Mouse (Mus musculus): ENCODE measurements around the gene Zfyve21. TPM values are rescaled to one million over a fixed set of nuclear protein-coding genes. Genes with fewer than 3 reads are reported as not detected.

Zfyve21 gene
- polyA plus RNA-seq, 1 experiment from 2014 or later: 71.5 TPM

GRCm38 (mm10) chr12:111864206-111864824 is 50.3 kb downstream of the Zfyve21 start:
- no peaks in the 10 kb centered on the region for H3K36me3 ChIP-seq
- no peak overlapping the region for H3K27ac ChIP-seq
- no peaks in the 10 kb centered on the region for H3K4me1 ChIP-seq (replicated peaks)
- no peak overlapping the region for H3K4me3 ChIP-seq
- 94% methylated on average over 4 of the region's 4 CpGs for WGBS
- DNase-seq (ENCODE audit: low spot score): no peak
- no peaks in the 10 kb centered on the region for H3K9me3 ChIP-seq
- no peaks in the 10 kb centered on the region for H3K27me3 ChIP-seq (ENCODE audit: insufficient read depth, poor library complexity, severe bottlenecking)

GRCm38 (mm10) chr12:111869806-111870205 is 55.8 kb downstream of the Zfyve21 start:
- H3K27me3 ChIP-seq (ENCODE audit: insufficient read depth, poor library complexity, severe bottlenecking): no peaks in the 10 kb centered on the region
- H3K27ac ChIP-seq: no peak overlapping the region
- H3K4me3 ChIP-seq: no peak overlapping the region
- WGBS: 93% methylated on average over 1 of the region's 1 CpGs
- no peaks in the 10 kb centered on the region for H3K4me1 ChIP-seq (replicated peaks)
- no peak for DNase-seq (ENCODE audit: low spot score)
- no peaks in the 10 kb centered on the region for H3K9me3 ChIP-seq
- no peaks in the 10 kb centered on the region for H3K36me3 ChIP-seq

- Histone ChIP-seq H3K36me3 (no peaks in the 10 kb centered on the region), H3K4me3 (no peak overlapping the region), H3K9me3 (no peaks in the 10 kb centered on the region), H3K27ac (no peak overlapping the region), H3K4me1 (replicated peaks) (no peaks in the 10 kb centered on the region), H3K27me3 (ENCODE audit: insufficient read depth, poor library complexity, severe bottlenecking) (no peaks in the 10 kb centered on the region)
- no peak for DNase-seq (ENCODE audit: low spot score)
- 88% methylated on average over 7 of the region's 7 CpGs for WGBS
Measured at GRCm38 (mm10) chr12:111870811-111871210, 56.8 kb downstream of the Zfyve21 start.

- Histone ChIP-seq H3K27me3 (ENCODE audit: insufficient read depth, poor library complexity, severe bottlenecking) (no peaks in the 10 kb centered on the region), H3K9me3 (no peaks in the 10 kb centered on the region)
- 90% methylated on average over 5 of the region's 5 CpGs for WGBS
Measured at GRCm38 (mm10) chr12:111872079-111872478, 58.1 kb downstream of the Zfyve21 start.

GRCm38 (mm10) chr12:111874601-111875140 is 60.7 kb downstream of the Zfyve21 start:
- no peaks in the 10 kb centered on the region for H3K27me3 ChIP-seq (ENCODE audit: insufficient read depth, poor library complexity, severe bottlenecking)
- no peak overlapping the region for H3K27ac ChIP-seq
- WGBS: 73% methylated on average over 1 of the region's 1 CpGs

More at GRCm38 (mm10) chr12:111872079-111872478, 58.1 kb downstream of the Zfyve21 start:
- H3K27ac ChIP-seq: no peak overlapping the region
- no peak overlapping the region for H3K4me3 ChIP-seq
- DNase-seq (ENCODE audit: low spot score): no peak
- no peaks in the 10 kb centered on the region for H3K4me1 ChIP-seq (replicated peaks)
- H3K36me3 ChIP-seq: no peaks in the 10 kb centered on the region

GRCm38 (mm10) chr12:111875499-111875898 is 61.5 kb downstream of the Zfyve21 start:
- Histone ChIP-seq H3K27ac (no peak overlapping the region), H3K9me3 (no peaks in the 10 kb centered on the region), H3K27me3 (ENCODE audit: insufficient read depth, poor library complexity, severe bottlenecking) (no peaks in the 10 kb centered on the region), H3K36me3 (no peaks in the 10 kb centered on the region), H3K4me1 (replicated peaks) (no peaks in the 10 kb centered on the region), H3K4me3 (no peak overlapping the region)
- no peak for DNase-seq (ENCODE audit: low spot score)
- 82% methylated on average over 3 of the region's 3 CpGs for WGBS

More at GRCm38 (mm10) chr12:111874601-111875140, 60.7 kb downstream of the Zfyve21 start:
- Histone ChIP-seq H3K4me3 (no peak overlapping the region), H3K36me3 (no peaks in the 10 kb centered on the region), H3K4me1 (replicated peaks) (no peaks in the 10 kb centered on the region), H3K9me3 (no peaks in the 10 kb centered on the region)
- DNase-seq (ENCODE audit: low spot score): no peak

GRCm38 (mm10) chr12:111878213-111878612 is 64.2 kb downstream of the Zfyve21 start:
- Histone ChIP-seq H3K9me3 (no peaks in the 10 kb centered on the region), H3K4me1 (replicated peaks) (no peaks in the 10 kb centered on the region), H3K27me3 (ENCODE audit: insufficient read depth, poor library complexity, severe bottlenecking) (no peaks in the 10 kb centered on the region), H3K36me3 (no peaks in the 10 kb centered on the region), H3K27ac (no peak overlapping the region), H3K4me3 (no peak overlapping the region)
- DNase-seq (ENCODE audit: low spot score): peak; percentile 79
- WGBS: 18% methylated on average over 3 of the region's 3 CpGs

Other genes starting within 250 kb of the Zfyve21 start
- 49.3 and 52.7 TPM in 2 replicates for gene Mark3, start 239.6 kb upstream of the Zfyve21 start, polyA plus RNA-seq (2016; fragmentation: Nextera tagmentation; extraction: Ambion mirVana)
- 2,059 and 2,773 TPM in 2 replicates for gene Ckb, start 141.8 kb upstream of the Zfyve21 start, polyA plus RNA-seq (2016; fragmentation: Nextera tagmentation; extraction: Ambion mirVana)
- gene Trmt61a, start 136.1 kb upstream of the Zfyve21 start, polyA plus RNA-seq (2016; fragmentation: Nextera tagmentation; extraction: Ambion mirVana): 15.1 and 16.2 TPM in 2 replicates
- gene Bag5, start 100.9 kb upstream of the Zfyve21 start, polyA plus RNA-seq (2016; fragmentation: Nextera tagmentation; extraction: Ambion mirVana): 53.5 and 53.6 TPM in 2 replicates
- 55.3 and 59.2 TPM in 2 replicates for gene Apopt1, start 100.9 kb upstream of the Zfyve21 start, polyA plus RNA-seq (2016; fragmentation: Nextera tagmentation; extraction: Ambion mirVana)
- 192 and 303 TPM in 2 replicates for gene Klc1, start 55.3 kb upstream of the Zfyve21 start, polyA plus RNA-seq (2016; fragmentation: Nextera tagmentation; extraction: Ambion mirVana)
- 13.2 and 15.1 TPM in 2 replicates for gene Xrcc3, start 297 bp upstream of the Zfyve21 start, polyA plus RNA-seq (2016; fragmentation: Nextera tagmentation; extraction: Ambion mirVana)
- gene Ppp1r13b, start 93.9 kb downstream of the Zfyve21 start, polyA plus RNA-seq (2016; fragmentation: Nextera tagmentation; extraction: Ambion mirVana): 4.5 and 6.2 TPM in 2 replicates
- gene Atp5mpl, start 152.8 kb downstream of the Zfyve21 start, polyA plus RNA-seq (2016; fragmentation: Nextera tagmentation; extraction: Ambion mirVana): 593 and 677 TPM in 2 replicates
- 1.0 and 1.2 TPM in 2 replicates for gene Tdrd9, start 157.4 kb downstream of the Zfyve21 start, polyA plus RNA-seq (2016; fragmentation: Nextera tagmentation; extraction: Ambion mirVana)
- gene Rd3l, start 167.1 kb downstream of the Zfyve21 start, polyA plus RNA-seq (2016; fragmentation: Nextera tagmentation; extraction: Ambion mirVana): not detected in 2 replicates